Mouse (Mus musculus) limb, embryonic 11.5 days (tissue): ENCODE measurements around the gene Gm49392. TPM values are rescaled to one million over a fixed set of nuclear protein-coding genes. Genes with fewer than 3 reads are reported as not detected.
"Not testable (repeated sequence)": the region's sequence is repeated elsewhere in the genome, so short reads cannot be mapped to it uniquely, and the experiment has no call there.

ENCODE experiments used
- ATAC-seq: fragments of 200-750 bp; cut with Nextera tagmentation; 2 replicates; pipeline ENCODE4 v1.8.0; 2017; ENCODE audit warnings: low read depth; ENCODE audit not compliant: insufficient number of reproducible peaks, low FRiP score, low TSS enrichment
- DNase-seq: peaks from one replicate; pipeline ENCODE4 v3.0.0-alpha.2; 2015; ENCODE audit warnings: low spot score
- H3K27ac ChIP-seq: fragments of 300-500 bp; sonication (generic); replicated peaks from 2 replicates; pipeline ENCODE4 v1.5.1; 2014; ENCODE audit warnings: low read depth, mild to moderate bottlenecking, low read length
- H3K27me3 ChIP-seq: fragments of 300-500 bp; sonication (generic); 2 replicates; pipeline ENCODE4 v1.6.1; 2014; ENCODE audit warnings: mild to moderate bottlenecking, low read length, mixed read lengths; ENCODE audit not compliant: control insufficient read depth, insufficient read depth
- H3K36me3 ChIP-seq: fragments of 300-500 bp; sonication (generic); 2 replicates; pipeline ENCODE4 v1.6.1; 2014; ENCODE audit warnings: mild to moderate bottlenecking, low read length, moderate library complexity, mixed read lengths; ENCODE audit not compliant: control insufficient read depth, insufficient read depth
- H3K4me1 ChIP-seq: fragments of 300-500 bp; sonication (generic); 2 replicates; pipeline ENCODE4 v1.6.1; 2014; ENCODE audit warnings: low read length, mixed read lengths; ENCODE audit not compliant: control insufficient read depth, insufficient read depth
- H3K4me2 ChIP-seq: fragments of 300-500 bp; sonication (generic); 2 replicates; pipeline ENCODE4 v1.6.1; 2014; ENCODE audit warnings: low read depth, mild to moderate bottlenecking, moderate library complexity; ENCODE audit not compliant: severe bottlenecking
- H3K4me3 ChIP-seq: fragments of 300-500 bp; sonication (generic); 2 replicates; pipeline ENCODE4 v1.5.1; 2014; ENCODE audit warnings: low read depth, low read length
- H3K9ac ChIP-seq: fragments of 300-500 bp; sonication (generic); 2 replicates; pipeline ENCODE4 v1.6.1; 2014; ENCODE audit warnings: mild to moderate bottlenecking, low read length
- H3K9me3 ChIP-seq: fragments of 300-500 bp; sonication (generic); 2 replicates; pipeline ENCODE4 v1.6.1; 2016; ENCODE audit warnings: low read length; ENCODE audit not compliant: control insufficient read depth
- WGBS: fragments of 180-500 bp; shearing (Covaris S2); extraction: QIAGEN DNeasy Blood & Tissue Kit; methylation state at CpG from one replicate; pipeline ENCODE4 v1.1.7; 2014; 5-methylcytosine and 5-hydroxymethylcytosine counted together
- polyA plus RNA-seq: library from polyadenylated mRNA; unstranded; fragments of >200 nt; fragmentation: Nextera tagmentation; extraction: Ambion mirVana; gene quantifications from 2 replicates; pipeline ENCODE4 v1.2.1, GENCODE M21; 2014

The Gm49392 gene
- 0.16 TPM in 1 of 2 replicates, not detected in the other for polyA plus RNA-seq

DNA sequence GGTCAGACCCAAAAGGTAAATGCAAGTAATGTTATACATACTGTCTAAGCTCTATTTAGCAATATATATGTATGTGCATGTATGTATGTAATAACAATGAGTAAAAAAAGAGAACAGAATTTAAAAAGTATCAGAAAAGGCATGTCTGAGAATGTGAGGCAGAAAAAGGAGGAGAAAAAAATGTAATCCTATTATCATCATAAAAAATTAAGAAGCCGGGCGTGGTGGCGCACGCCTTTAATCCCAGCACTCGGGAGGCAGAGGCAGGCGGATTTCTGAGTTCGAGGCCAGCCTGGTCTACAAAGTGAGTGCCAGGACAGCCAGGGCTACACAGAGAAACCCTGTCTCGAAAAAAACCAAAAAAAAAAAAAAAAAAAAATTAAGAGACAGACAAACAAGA is at the start of gene Gm49392:
Gm49392 (minus strand) TSS at position 101 of the 400 bp plus-strand sequence.
- H3K36me3 ChIP-seq, H3K4me3 ChIP-seq, H3K4me2 ChIP-seq, H3K9ac ChIP-seq, H3K27me3 ChIP-seq, DNase-seq, H3K27ac ChIP-seq, ATAC-seq, H3K4me1 ChIP-seq, H3K9me3 ChIP-seq: not testable (repeated sequence)
- 90% methylated on average over 7 of the region's 8 CpGs for WGBS

DNA sequence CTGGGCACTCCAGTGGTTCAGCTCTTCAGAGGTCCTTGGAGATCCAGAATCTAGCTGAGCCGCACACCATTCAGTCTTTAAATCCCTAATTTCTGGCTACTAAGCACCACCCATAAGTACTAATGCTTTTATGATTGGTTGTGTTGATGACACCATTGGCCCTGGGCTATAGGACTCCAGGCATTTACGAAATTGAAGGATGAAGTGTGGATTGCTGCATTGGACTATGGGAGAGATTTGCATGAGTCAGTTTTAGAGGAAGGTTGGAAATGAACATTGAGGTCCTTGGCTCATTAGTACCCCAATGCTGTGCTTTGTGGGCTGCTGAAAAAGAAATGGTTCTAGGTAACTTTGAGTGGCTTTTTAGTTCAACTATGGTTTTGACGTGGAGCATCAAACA is 45.2 kb upstream of the Gm49392 start, which contains the start of gene Tpbpa:
Tpbpa (minus strand) TSS at position 101 of the 400 bp plus-strand sequence.
- H3K4me3 ChIP-seq, DNase-seq, H3K27ac ChIP-seq, H3K4me2 ChIP-seq, H3K9ac ChIP-seq, H3K36me3 ChIP-seq, H3K9me3 ChIP-seq, H3K4me1 ChIP-seq, H3K27me3 ChIP-seq, ATAC-seq: not testable (repeated sequence)
- 82% methylated on average over 3 of the region's 3 CpGs for WGBS

DNA sequence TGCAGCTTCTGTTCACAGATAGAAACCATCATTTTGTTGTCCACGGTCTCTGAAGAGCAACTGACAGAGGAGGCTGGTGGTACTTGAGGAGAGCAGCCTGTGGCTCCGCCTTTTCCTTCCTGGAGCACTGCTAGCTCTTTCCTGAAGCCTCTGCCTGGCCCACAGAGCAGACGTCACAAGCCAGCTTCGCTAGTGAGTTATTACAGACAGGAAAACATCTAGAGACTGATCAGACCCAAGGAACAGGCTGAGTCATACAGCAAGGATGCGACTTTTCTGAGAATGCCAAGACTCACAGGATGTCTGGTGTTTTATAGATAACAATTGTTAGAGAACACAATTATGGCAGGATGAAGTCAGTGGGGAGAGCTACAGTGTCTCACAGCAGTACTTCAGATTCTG is 39.8 kb upstream of the Gm49392 start, which contains the start of the genes Gm49391 and Ctla2a:
Gm49391 (minus strand) TSS at position 72 of the 402 bp plus-strand sequence.
Ctla2a (minus strand) TSS at position 126 of the 402 bp plus-strand sequence.
- WGBS = 69% methylated on average over 5 of the region's 5 CpGs
- no peaks in the 10 kb centered on the region for H3K36me3 ChIP-seq
- ATAC-seq (no peak), DNase-seq (no peak)
- H3K4me1 ChIP-seq = no peaks in the 10 kb centered on the region
- H3K9me3 ChIP-seq = no peaks in the 10 kb centered on the region
- H3K4me3 ChIP-seq = no peak within 1 kb of the TSS
- H3K27ac ChIP-seq = no peak within 1 kb of the TSS
- no peak within 1 kb of the TSS for H3K9ac ChIP-seq
- H3K4me2 ChIP-seq = no peak within 1 kb of the TSS
- no peaks in the 10 kb centered on the region for H3K27me3 ChIP-seq

DNA sequence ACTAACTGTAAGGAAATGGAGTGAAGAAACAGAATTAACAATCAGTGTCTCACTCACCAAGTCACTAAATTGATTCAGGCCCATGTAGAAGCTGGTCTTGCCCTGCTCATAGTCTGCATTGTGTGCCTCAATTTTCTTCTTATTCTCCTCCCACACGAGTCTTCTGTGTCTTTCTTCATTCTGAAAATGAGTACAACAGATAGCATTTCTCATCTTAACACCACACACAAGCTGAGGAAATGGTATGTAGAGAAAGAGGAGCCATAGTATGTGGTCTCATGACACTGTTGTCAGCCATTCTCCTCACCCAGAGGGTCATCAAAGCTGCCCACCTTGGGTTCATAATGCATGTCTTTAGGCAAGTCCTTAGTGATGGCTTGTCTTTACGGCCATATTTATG is 38.8 kb upstream of the Gm49392 start, which contains the start of gene Gm49393:
Gm49393 (minus strand) TSS at position 101 of the 400 bp plus-strand sequence.
- not testable (repeated sequence) for DNase-seq, H3K27ac ChIP-seq, H3K4me2 ChIP-seq, ATAC-seq, H3K27me3 ChIP-seq, H3K9ac ChIP-seq, H3K9me3 ChIP-seq, H3K4me1 ChIP-seq, H3K4me3 ChIP-seq, H3K36me3 ChIP-seq
- 74% methylated on average over 2 of the region's 2 CpGs for WGBS

DNA sequence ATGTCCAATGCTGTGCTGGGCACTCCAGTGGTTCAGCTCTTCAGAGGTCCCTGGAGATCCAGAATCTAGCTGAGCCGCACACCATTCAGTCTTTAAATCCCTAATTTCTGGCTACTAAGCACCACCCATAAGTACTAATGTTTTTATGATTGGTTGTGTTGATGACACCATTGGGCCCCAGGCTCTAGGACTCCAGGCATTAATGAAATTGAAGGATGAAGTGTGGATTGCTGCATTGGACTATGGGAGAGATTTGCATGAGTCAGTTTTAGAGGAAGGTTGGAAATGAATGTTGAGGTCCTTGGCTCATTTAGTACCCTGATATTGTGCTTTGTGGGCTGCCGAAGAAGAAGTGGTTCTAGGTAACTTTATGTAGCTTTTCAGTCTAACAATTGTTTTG is 8.1 kb upstream of the Gm49392 start, which contains the start of gene Tpbpb:
Tpbpb (minus strand) TSS at position 101 of the 400 bp plus-strand sequence.
- WGBS = 87% methylated on average over 2 of the region's 2 CpGs
- ATAC-seq, H3K9me3 ChIP-seq, H3K4me1 ChIP-seq, DNase-seq, H3K4me2 ChIP-seq, H3K9ac ChIP-seq, H3K27me3 ChIP-seq, H3K36me3 ChIP-seq, H3K4me3 ChIP-seq, H3K27ac ChIP-seq: not testable (repeated sequence)

DNA sequence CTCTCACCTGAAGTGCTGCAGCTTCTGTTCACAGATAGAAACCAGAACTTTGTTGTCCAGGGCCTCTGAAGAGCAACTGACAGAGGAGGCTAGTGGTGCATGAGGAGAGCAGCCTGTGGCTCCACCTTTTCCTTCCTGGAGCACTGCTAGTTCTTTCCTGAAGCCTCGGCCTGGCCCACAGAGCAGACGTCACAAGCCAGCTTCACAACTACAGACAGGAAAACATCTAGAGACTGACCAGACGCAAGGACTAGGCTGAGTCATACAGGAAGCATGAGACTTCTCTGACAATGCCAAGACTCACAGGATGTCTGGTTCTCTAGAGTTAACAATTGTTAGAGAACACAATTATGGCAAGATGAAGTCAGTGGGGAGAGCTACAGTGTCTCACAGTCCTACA is 634 bp upstream of the Gm49392 start, which contains the start of gene Ctla2b:
Ctla2b (minus strand) TSS at position 120 of the 400 bp plus-strand sequence.
- no peak within 1 kb of the TSS for H3K4me2 ChIP-seq
- no peaks in the 10 kb centered on the region for H3K36me3 ChIP-seq
- WGBS = 79% methylated on average over 3 of the region's 3 CpGs
- H3K9me3 ChIP-seq = no peaks in the 10 kb centered on the region
- no peak for DNase-seq
- no peaks in the 10 kb centered on the region for H3K27me3 ChIP-seq
- no peak within 1 kb of the TSS for H3K27ac ChIP-seq
- no peak within 1 kb of the TSS for H3K9ac ChIP-seq
- ATAC-seq = no peak
- no peaks in the 10 kb centered on the region for H3K4me1 ChIP-seq
- no peak within 1 kb of the TSS for H3K4me3 ChIP-seq

DNA sequence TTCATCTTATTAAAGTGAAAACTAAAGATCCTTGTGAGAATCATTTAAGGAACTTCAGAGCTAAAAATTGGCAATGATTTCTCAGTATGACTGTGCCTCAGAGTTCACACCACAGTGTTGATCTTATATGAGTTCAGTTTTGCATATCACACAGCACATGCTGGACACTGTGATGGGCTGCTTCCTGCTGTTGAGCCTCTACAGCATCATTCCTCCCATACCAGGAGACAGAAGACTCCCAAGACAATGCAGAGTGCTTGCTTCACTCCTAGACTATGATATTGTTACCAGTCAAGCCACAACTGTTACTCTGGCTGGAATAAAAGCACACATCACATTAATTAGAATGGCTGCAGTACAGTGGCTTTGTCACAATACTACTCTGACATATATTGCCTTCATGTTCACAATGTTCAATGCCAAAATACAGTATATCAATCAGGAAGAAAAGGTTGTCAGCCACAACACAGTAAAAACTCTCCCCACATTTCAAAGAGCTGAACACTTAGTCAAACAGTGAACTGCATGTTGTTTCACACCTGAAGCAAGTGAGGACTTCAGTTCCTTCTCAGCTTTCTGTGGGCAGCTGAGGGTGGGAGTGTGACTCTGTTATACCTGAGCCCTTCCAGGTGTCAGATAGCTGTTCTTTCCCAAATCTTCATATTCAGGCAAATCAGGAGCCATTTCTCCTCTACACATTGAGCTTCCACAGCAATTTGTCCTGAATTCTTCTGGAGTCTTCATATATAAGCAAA is 1.1 kb downstream of the Gm49392 start:
- no peaks in the 10 kb centered on the region for H3K36me3 ChIP-seq
- DNase-seq (no peak), ATAC-seq (no peak)
- no peaks in the 10 kb centered on the region for H3K9me3 ChIP-seq
- no peaks in the 10 kb centered on the region for H3K27me3 ChIP-seq
- H3K27ac ChIP-seq = no peak overlapping the region
- no peak overlapping the region for H3K4me3 ChIP-seq
- H3K9ac ChIP-seq = no peak overlapping the region
- no peak overlapping the region for H3K4me2 ChIP-seq
- no peaks in the 10 kb centered on the region for H3K4me1 ChIP-seq

DNA sequence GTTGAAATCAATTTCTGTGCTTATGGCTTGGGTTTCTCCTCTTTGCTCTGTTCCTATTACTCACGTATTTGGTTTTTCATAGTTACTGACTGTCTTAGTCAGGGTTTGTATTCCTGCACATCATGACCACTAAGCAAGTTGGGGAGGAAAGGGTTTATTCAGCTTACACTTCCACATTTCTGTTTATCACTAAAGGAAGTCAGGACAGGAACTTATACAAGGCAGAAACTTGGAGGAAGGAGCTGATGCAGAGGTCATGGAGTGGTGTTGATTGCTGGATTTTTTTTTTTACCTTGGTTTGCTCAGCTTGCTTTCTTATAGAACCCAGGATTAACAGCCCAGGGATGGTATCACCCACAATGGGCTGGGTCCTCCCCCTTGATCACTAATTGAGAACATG is 4.4 kb downstream of the Gm49392 start:
- Histone ChIP-seq H3K9ac (no peak overlapping the region), H3K4me2 (no peak overlapping the region), H3K4me3 (no peak overlapping the region), H3K4me1 (no peaks in the 10 kb centered on the region), H3K27me3 (no peaks in the 10 kb centered on the region), H3K36me3 (no peaks in the 10 kb centered on the region), H3K27ac (no peak overlapping the region), H3K9me3 (no peaks in the 10 kb centered on the region)
- 100% methylated on average over 1 of the region's 1 CpGs for WGBS
- no peak for ATAC-seq
- no peak for DNase-seq
